Mouse (Mus musculus): ENCODE results near the gene Ebf3.
A peak's percentile ranks its signal among the peaks of the same experiment; 100 is the strongest.

Gene Ebf3

GRCm38 (mm10) chr7:137206770-137207285 lies 107.4 kb downstream of the Ebf3 start:
- no peak for DNase-seq (ENCODE audit: low spot score)

- DNase-seq (ENCODE audit: low spot score), result no peak
Observed at GRCm38 (mm10) chr7:137199533-137199932, 114.7 kb downstream of the Ebf3 start.

GRCm38 (mm10) chr7:137198921-137199320 lies 115.3 kb downstream of the Ebf3 start:
- no peak for DNase-seq (ENCODE audit: low spot score)

- DNase-seq (ENCODE audit: low spot score), result no peak
Observed at GRCm38 (mm10) chr7:137197118-137198030, 116.9 kb downstream of the Ebf3 start.

- DNase-seq (ENCODE audit: low spot score), result no peak
Observed at GRCm38 (mm10) chr7:137196536-137196935, 117.7 kb downstream of the Ebf3 start.

GRCm38 (mm10) chr7:137192776-137193278 lies 121.4 kb downstream of the Ebf3 start:
- no peak for DNase-seq (ENCODE audit: low spot score)

- no peak for DNase-seq (ENCODE audit: low spot score)
Observed at GRCm38 (mm10) chr7:137191889-137192288, 122.4 kb downstream of the Ebf3 start.

- DNase-seq (ENCODE audit: low spot score), result peak; percentile 75
Observed at GRCm38 (mm10) chr7:137172278-137172677, 142.0 kb downstream of the Ebf3 start.

GRCm38 (mm10) chr7:137159086-137159485 lies 155.2 kb downstream of the Ebf3 start:
- DNase-seq (ENCODE audit: low spot score), result no peak

- DNase-seq (ENCODE audit: low spot score), result no peak
Observed at GRCm38 (mm10) chr7:137154623-137155022, 159.6 kb downstream of the Ebf3 start.

- no peak for DNase-seq (ENCODE audit: low spot score)
Observed at GRCm38 (mm10) chr7:137151854-137152253, 162.4 kb downstream of the Ebf3 start.

- DNase-seq (ENCODE audit: low spot score), result peak; percentile 12
Observed at GRCm38 (mm10) chr7:137147101-137147500, 167.1 kb downstream of the Ebf3 start.
